In genomic region chr1:170622934-170623333, GRCm38 (mm10) we compare ENCODE assay signal across 9 mouse cellular contexts. TPM values are rescaled to one million over a fixed set of nuclear protein-coding genes. Genes with fewer than 3 reads are reported as not detected.
DNase-seq lines count a peak whose midpoint lies in the region; ATAC-seq and TF ChIP-seq lines count a peak whose summit lies in the region.
"Had no signal": no experiment of that assay in that cellular context is flagged by ENCODE, and none has a peak within 500 bp of the region (broad histone marks: within the 10 kb centered on the region; RNA-seq: fewer than 3 reads in every experiment).

No protein-coding gene starts in this region.

- TF ChIP-seq CTCF in intestine, postnatal 0 days (IDR thresholded peaks at IDR 0.05; ENCODE audit: low read depth): no peak
- no peak for TF ChIP-seq CTCF in liver, embryonic 14.5 days (IDR thresholded peaks at IDR 0.05; ENCODE audit: low read depth)

- no peak overlapping the region for H3K4me3 ChIP-seq in intestine, embryonic 15.5 days (replicated peaks)
- H3K4me3 ChIP-seq in intestine, postnatal 0 days (ENCODE audit: low read depth, low read length): no peak overlapping the region
- no peak overlapping the region for H3K4me3 ChIP-seq in heart, embryonic 10.5 days
- no peak overlapping the region for H3K4me3 ChIP-seq in liver, embryonic 14.5 days (ENCODE audit: insufficient read depth in 1 of 2, low read depth in 2 of 2, low read length in 2 of 2)
- H3K4me3 ChIP-seq in hindbrain, embryonic 11.5 days (ENCODE audit: low read depth, low read length): no peak overlapping the region

- peak; percentile 82 for ATAC-seq in intestine, embryonic 15.5 days
- ATAC-seq in intestine, postnatal 0 days: no peak
- ATAC-seq in liver, embryonic 14.5 days (ENCODE audit: insufficient read depth): peak; percentile 100
- ATAC-seq in hindbrain, embryonic 11.5 days (ENCODE audit: low FRiP score): no peak

- H3K4me1 ChIP-seq in intestine, embryonic 15.5 days (replicated peaks): no peaks in the 10 kb centered on the region
- no peaks in the 10 kb centered on the region for H3K4me1 ChIP-seq in intestine, postnatal 0 days (replicated peaks; ENCODE audit: control insufficient read depth, insufficient read depth, low read length)
- peaks cover 7% of the 10 kb centered on the region; the same call in 1 of the 2 replicates for H3K4me1 ChIP-seq in heart, embryonic 10.5 days
- H3K4me1 ChIP-seq in liver, embryonic 14.5 days (replicated peaks; ENCODE audit: control insufficient read depth in 2 of 2, insufficient read depth in 2 of 2, low read length in 1 of 2): peaks cover 28 to 31% of the 10 kb centered on the region in 2 experiments
- H3K4me1 ChIP-seq in hindbrain, embryonic 11.5 days (replicated peaks; ENCODE audit: control insufficient read depth, insufficient read depth, low read length): no peaks in the 10 kb centered on the region

- H3K36me3 ChIP-seq in intestine, embryonic 15.5 days: no peaks in the 10 kb centered on the region
- no peaks in the 10 kb centered on the region for H3K36me3 ChIP-seq in intestine, postnatal 0 days (ENCODE audit: control insufficient read depth, insufficient read depth)
- H3K36me3 ChIP-seq in heart, embryonic 10.5 days: peaks cover 4% of the 10 kb centered on the region; the same call in 1 of the 2 replicates
- no peaks in the 10 kb centered on the region for H3K36me3 ChIP-seq in liver, embryonic 14.5 days (replicated peaks; ENCODE audit: control insufficient read depth, insufficient read depth, low read depth)
- no peaks in the 10 kb centered on the region for H3K36me3 ChIP-seq in hindbrain, embryonic 11.5 days (ENCODE audit: control insufficient read depth, insufficient read depth, low read length)

- WGBS in intestine, embryonic 15.5 days: 45% methylated on average over 5 of the region's 5 CpGs
- 24% methylated on average over 5 of the region's 5 CpGs for WGBS in intestine, postnatal 0 days
- WGBS in heart, embryonic 10.5 days: 17% methylated on average over 5 of the region's 5 CpGs
- WGBS in liver, embryonic 14.5 days (ENCODE audit: insufficient replicate concordance): under 1% methylated on average over 5 of the region's 5 CpGs
- 81% methylated on average over 5 of the region's 5 CpGs for WGBS in hindbrain, embryonic 11.5 days

- H3K27me3 ChIP-seq in intestine, embryonic 15.5 days (replicated peaks): no peaks in the 10 kb centered on the region
- H3K27me3 ChIP-seq in intestine, postnatal 0 days (replicated peaks; ENCODE audit: control insufficient read depth, insufficient read depth, low read length): no peaks in the 10 kb centered on the region
- H3K27me3 ChIP-seq in heart, embryonic 10.5 days (ENCODE audit: insufficient read depth, poor library complexity, severe bottlenecking): no peaks in the 10 kb centered on the region
- H3K27me3 ChIP-seq in liver, embryonic 14.5 days (ENCODE audit: control insufficient read depth, insufficient read depth, low read length): no peaks in the 10 kb centered on the region
- H3K27me3 ChIP-seq in hindbrain, embryonic 11.5 days (ENCODE audit: control insufficient read depth, insufficient read depth, low read length): no peaks in the 10 kb centered on the region

- peak; percentile 97 for TF ChIP-seq EP300 in liver, embryonic 14.5 days (IDR thresholded peaks at IDR 0.05; ENCODE audit: low read depth)

- no peak overlapping the region for H3K9ac ChIP-seq in intestine, embryonic 15.5 days
- H3K9ac ChIP-seq in intestine, postnatal 0 days (ENCODE audit: low read depth, low read length): no peak overlapping the region
- peak overlapping the region; percentile 65 for H3K9ac ChIP-seq in liver, embryonic 14.5 days (replicated peaks)
- no peak overlapping the region for H3K9ac ChIP-seq in hindbrain, embryonic 11.5 days (ENCODE audit: low read depth, low read length)

- H3K27ac ChIP-seq in intestine, embryonic 15.5 days: no peak overlapping the region
- no peak overlapping the region for H3K27ac ChIP-seq in intestine, postnatal 0 days (ENCODE audit: low read depth, low read length)
- peak overlapping the region; percentile 80 for H3K27ac ChIP-seq in heart, embryonic 10.5 days
- H3K27ac ChIP-seq in liver, embryonic 14.5 days: peak overlapping the region; percentile 99
- no peak overlapping the region for H3K27ac ChIP-seq in hindbrain, embryonic 11.5 days (ENCODE audit: low read depth, low read length)

- no peaks in the 10 kb centered on the region for H3K9me3 ChIP-seq in intestine, embryonic 15.5 days
- no peaks in the 10 kb centered on the region for H3K9me3 ChIP-seq in intestine, postnatal 0 days (ENCODE audit: control insufficient read depth)
- peaks cover 5% of the 10 kb centered on the region; the same call in 1 of the 2 replicates for H3K9me3 ChIP-seq in heart, embryonic 10.5 days
- H3K9me3 ChIP-seq in liver, embryonic 14.5 days (ENCODE audit: control insufficient read depth, low read length): no peaks in the 10 kb centered on the region; the same call in 1 of the 2 replicates
- H3K9me3 ChIP-seq in hindbrain, embryonic 11.5 days (ENCODE audit: control insufficient read depth, low read length): no peaks in the 10 kb centered on the region

- peak; percentile 52 for DNase-seq in adrenal gland, postnatal 10 days
- peak; percentile 97 for DNase-seq in heart, embryonic 10.5 days (ENCODE audit: low spot score)
- peak; percentile 89 to 93 (median 92) for DNase-seq in liver, embryonic 14.5 days (ENCODE audit: low read depth in 3 of 3, low spot score in 3 of 3)
- no peak for DNase-seq in hindbrain, embryonic 11.5 days (ENCODE audit: low spot score)
- no peak for DNase-seq in testis, postnatal 10 days (ENCODE audit: low spot score)
- DNase-seq in cerebellum, postnatal 36 days: no peak
- DNase-seq: midbrain, embryonic 14.5 days had no signal

- H3K4me2 ChIP-seq in intestine, embryonic 15.5 days (replicated peaks): no peak overlapping the region
- H3K4me2 ChIP-seq in intestine, postnatal 0 days (replicated peaks; ENCODE audit: low read depth): no peak overlapping the region
- H3K4me2 ChIP-seq in liver, embryonic 14.5 days (ENCODE audit: low read depth): peak overlapping the region; percentile 69
- no peak overlapping the region for H3K4me2 ChIP-seq in hindbrain, embryonic 11.5 days (replicated peaks; ENCODE audit: low read depth, low read length)

RNA-seq across cellular contexts. Expression of gene Olfml2b, which starts 21.4 kb away (rescaled TPM):
- 19.8 and 20.4 TPM in 2 replicates for polyA plus RNA-seq in intestine, embryonic 15.5 days (2015; fragmentation: Nextera tagmentation; extraction: Ambion mirVana)
- polyA plus RNA-seq in intestine, postnatal 0 days (2015; fragmentation: Nextera tagmentation; extraction: Ambion mirVana): 14.5 and 19.5 TPM in 2 replicates
- 10 to 100 TPM; 16.0 to 17.9 TPM for total RNA-seq in adrenal gland, postnatal 10 days (2021)
- polyA plus RNA-seq in heart, embryonic 10.5 days (2016; fragmentation: Nextera tagmentation; extraction: Ambion mirVana): 31.4 and 51.0 TPM in 2 replicates
- polyA plus RNA-seq in liver, embryonic 14.5 days (2012; rRNA removed): 0.73 and 0.74 TPM in 2 replicates
- polyA plus RNA-seq in liver, embryonic 14.5 days (2014; fragmentation: Nextera tagmentation; extraction: Ambion mirVana): 1.1 and 1.2 TPM in 2 replicates
- 4.5 and 6.7 TPM in 2 replicates for polyA plus RNA-seq in hindbrain, embryonic 11.5 days (2014; fragmentation: Nextera tagmentation; extraction: Ambion mirVana)

RNA-seq across cellular contexts. Expression of gene Nos1ap, which starts 33.3 kb away (rescaled TPM):
- polyA plus RNA-seq in intestine, embryonic 15.5 days (2015; fragmentation: Nextera tagmentation; extraction: Ambion mirVana): 11.1 and 11.7 TPM in 2 replicates
- 3.8 and 4.4 TPM in 2 replicates for polyA plus RNA-seq in intestine, postnatal 0 days (2015; fragmentation: Nextera tagmentation; extraction: Ambion mirVana)
- total RNA-seq in adrenal gland, postnatal 10 days (2021): 10 to 100 TPM; 14.5 to 20.1 TPM
- polyA plus RNA-seq in heart, embryonic 10.5 days (2016; fragmentation: Nextera tagmentation; extraction: Ambion mirVana): 25.1 and 25.2 TPM in 2 replicates
- polyA plus RNA-seq in liver, embryonic 14.5 days (2012; rRNA removed): 1.8 and 2.6 TPM in 2 replicates
- polyA plus RNA-seq in liver, embryonic 14.5 days (2014; fragmentation: Nextera tagmentation; extraction: Ambion mirVana): 2.2 and 3.8 TPM in 2 replicates
- 6.7 and 9.7 TPM in 2 replicates for polyA plus RNA-seq in hindbrain, embryonic 11.5 days (2014; fragmentation: Nextera tagmentation; extraction: Ambion mirVana)

Comparison
In these comparisons a context has a peak if more than half of its experiments do, and no peak if none do; other contexts are left out.
1. ATAC-seq: peak in intestine, embryonic 15.5 days (single experiment) and liver, embryonic 14.5 days (single experiment); none in intestine, postnatal 0 days (single experiment) and hindbrain, embryonic 11.5 days (single experiment).
2. H3K27ac ChIP-seq: peak in heart, embryonic 10.5 days (single experiment) and liver, embryonic 14.5 days (single experiment); none in intestine, embryonic 15.5 days (single experiment), intestine, postnatal 0 days (single experiment) and hindbrain, embryonic 11.5 days (single experiment).
3. DNase-seq: peak in adrenal gland, postnatal 10 days (single experiment), heart, embryonic 10.5 days (single experiment) and liver, embryonic 14.5 days (3 of 3); none in hindbrain, embryonic 11.5 days (single experiment), testis, postnatal 10 days (single experiment) and cerebellum, postnatal 36 days (0 of 2).